Mouse (Mus musculus) limb, embryonic 10.5 days (tissue): ENCODE data around the gene Ttyh2. TPM values are rescaled to one million over a fixed set of nuclear protein-coding genes. Genes with fewer than 3 reads are reported as not detected.
A peak's percentile ranks its signal among the peaks of the same experiment; 100 is the strongest.

Experiments used
- DNase-seq: peaks from one replicate; pipeline ENCODE4 v3.0.0-alpha.2; 2017; ENCODE audit warnings: low spot score
- H3K27ac ChIP-seq: fragments of 300-500 bp; sonication (generic); 2 replicates; pipeline ENCODE4 v1.5.1; 2016; ENCODE audit warnings: mild to moderate bottlenecking
- H3K27me3 ChIP-seq: fragments of 300-500 bp; sonication (generic); 2 replicates; pipeline ENCODE4 v1.6.1; 2016; ENCODE audit warnings: low read depth, mild to moderate bottlenecking; ENCODE audit not compliant: poor library complexity, severe bottlenecking
- H3K36me3 ChIP-seq: fragments of 300-500 bp; sonication (generic); 2 replicates; pipeline ENCODE4 v1.6.1; 2016; ENCODE audit warnings: mild to moderate bottlenecking, moderate library complexity
- H3K4me1 ChIP-seq: fragments of 300-500 bp; sonication (generic); 2 replicates; pipeline ENCODE4 v1.6.1; 2016
- H3K4me3 ChIP-seq: fragments of 300-500 bp; sonication (generic); 2 replicates; pipeline ENCODE4 v1.5.1; 2016; ENCODE audit warnings: mild to moderate bottlenecking, moderate library complexity
- H3K9me3 ChIP-seq: fragments of 300-500 bp; sonication (generic); replicated peaks from 2 replicates; pipeline ENCODE4 v1.6.1; 2016; ENCODE audit warnings: mild to moderate bottlenecking
- WGBS: fragments of 180-500 bp; shearing (Covaris S2); methylation state at CpG from one replicate; pipeline ENCODE4 v1.1.7; 2016; 5-methylcytosine and 5-hydroxymethylcytosine counted together
- polyA plus RNA-seq: library from polyadenylated mRNA; unstranded; fragments of >200 nt; fragmentation: Nextera tagmentation; extraction: Ambion mirVana; gene quantifications from 2 replicates; pipeline ENCODE4 v1.2.1, GENCODE M21; 2016

The Ttyh2 gene
- polyA plus RNA-seq, 1 experiment from 2014 or later, result 9.2 TPM

DNA sequence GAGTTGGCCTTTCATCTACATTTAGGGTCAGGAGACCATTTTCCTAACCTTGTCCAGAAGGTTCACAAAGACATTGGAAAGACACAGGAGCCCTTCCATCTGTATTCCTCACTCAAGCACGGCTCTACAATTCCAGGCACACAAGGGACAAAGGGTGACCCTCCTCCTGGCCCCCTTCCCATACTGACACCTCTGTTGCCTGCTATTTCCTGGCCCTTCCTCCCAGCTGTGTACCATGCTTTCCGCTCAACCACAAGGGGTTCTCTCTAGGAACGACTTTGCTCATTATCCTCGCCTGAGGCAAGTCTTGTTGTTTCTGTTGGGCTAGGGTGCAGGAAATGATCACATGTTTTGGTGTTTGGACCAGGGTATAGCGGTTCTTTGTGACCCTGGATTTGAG, 53.1 kb downstream of the Ttyh2 start:
- WGBS, result 56% methylated on average over 5 of the region's 5 CpGs

DNA sequence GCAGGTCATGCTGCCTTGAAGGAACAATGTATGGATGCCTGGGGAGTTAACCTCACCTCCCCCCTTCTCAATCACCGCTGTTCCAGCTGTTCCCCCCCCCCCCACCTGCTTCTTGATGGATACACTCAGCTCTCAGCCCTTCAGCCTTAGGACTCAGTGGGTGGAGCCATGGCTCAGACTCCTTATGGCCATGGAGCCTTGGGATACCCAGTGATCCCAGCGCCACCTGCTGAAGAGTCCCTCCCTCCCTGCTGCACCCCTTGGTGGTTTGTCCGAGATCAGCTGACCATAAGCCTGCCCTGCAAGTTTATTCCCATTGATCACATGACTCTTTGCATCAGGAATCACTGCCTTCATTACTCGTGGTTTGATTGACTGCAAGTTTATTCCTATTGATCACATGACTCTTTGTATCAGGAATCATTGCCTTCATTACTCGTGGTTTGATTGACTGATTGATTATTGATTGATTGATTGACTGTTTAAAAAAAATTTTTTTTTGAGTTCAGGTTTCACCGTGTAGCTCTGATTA, 54.7 kb downstream of the Ttyh2 start:
- 64% methylated on average over 6 of the region's 6 CpGs for WGBS
- Histone ChIP-seq H3K4me3 (no peak overlapping the region), H3K27me3 (peaks cover 15% of the 10 kb centered on the region), H3K4me1 (peaks cover 36% of the 10 kb centered on the region), H3K27ac (no peak overlapping the region), H3K9me3 (no peaks in the 10 kb centered on the region), H3K36me3 (no peaks in the 10 kb centered on the region)
- no peak for DNase-seq

More for the DNA sequence above, 53.1 kb downstream of the Ttyh2 start:
- H3K36me3 ChIP-seq, result no peaks in the 10 kb centered on the region
- H3K27ac ChIP-seq, result no peak overlapping the region
- DNase-seq, result no peak
- no peaks in the 10 kb centered on the region for H3K9me3 ChIP-seq
- H3K4me3 ChIP-seq, result no peak overlapping the region
- H3K27me3 ChIP-seq, result peaks cover 15% of the 10 kb centered on the region
- H3K4me1 ChIP-seq, result peaks cover 42% of the 10 kb centered on the region

DNA sequence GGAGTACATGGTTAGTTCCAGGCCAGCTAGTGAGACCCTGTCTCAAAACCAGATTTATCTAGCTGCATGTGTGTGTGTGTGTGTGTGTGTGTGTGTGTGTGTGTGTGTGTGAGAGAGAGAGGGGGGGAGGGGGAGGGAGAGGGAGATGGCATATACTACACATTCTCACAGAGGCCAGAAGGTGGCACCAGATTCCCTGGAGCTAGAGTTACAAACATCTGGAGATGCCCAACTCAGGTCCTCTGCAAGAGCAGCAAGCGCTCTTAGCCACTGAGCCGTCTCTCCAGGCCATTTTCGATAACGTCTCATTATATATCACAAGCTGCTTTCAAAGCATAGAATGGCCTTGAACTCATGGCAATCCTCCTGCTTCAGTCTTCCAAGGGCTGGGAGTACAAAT, 56.5 kb downstream of the Ttyh2 start:
- no peaks in the 10 kb centered on the region for H3K9me3 ChIP-seq
- no peak overlapping the region for H3K27ac ChIP-seq
- H3K4me3 ChIP-seq, result no peak overlapping the region
- peaks cover 15% of the 10 kb centered on the region for H3K27me3 ChIP-seq
- no peaks in the 10 kb centered on the region for H3K36me3 ChIP-seq
- H3K4me1 ChIP-seq, result peaks cover 28% of the 10 kb centered on the region
- 89% methylated on average over 4 of the region's 4 CpGs for WGBS
- no peak for DNase-seq

DNA sequence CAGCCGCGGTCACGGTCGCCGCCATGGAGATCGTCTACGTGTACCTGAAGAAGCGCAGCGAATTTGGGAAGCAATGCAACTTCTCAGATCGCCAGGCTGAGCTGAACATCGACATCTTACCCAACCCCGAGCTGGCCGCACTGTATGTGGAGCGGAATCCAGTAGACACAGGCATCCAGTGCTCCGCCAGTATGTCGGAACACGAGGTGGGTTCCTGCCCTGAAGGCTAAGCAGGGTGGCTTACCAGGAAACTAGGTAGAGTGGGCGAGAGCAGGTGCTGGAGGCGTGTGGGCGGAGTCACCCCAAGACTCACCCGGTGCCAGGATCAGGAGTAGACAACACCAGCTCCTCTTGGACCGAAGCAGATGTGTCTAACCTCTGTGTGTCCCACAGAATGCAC, 57.7 kb downstream of the Ttyh2 start:
- H3K27ac ChIP-seq, result no peak overlapping the region
- H3K27me3 ChIP-seq, result peaks cover 8% of the 10 kb centered on the region
- no peaks in the 10 kb centered on the region for H3K9me3 ChIP-seq
- 76% methylated on average over 22 of the region's 22 CpGs for WGBS
- peaks cover 23% of the 10 kb centered on the region for H3K4me1 ChIP-seq
- no peaks in the 10 kb centered on the region for H3K36me3 ChIP-seq
- no peak overlapping the region for H3K4me3 ChIP-seq
- no peak for DNase-seq

DNA sequence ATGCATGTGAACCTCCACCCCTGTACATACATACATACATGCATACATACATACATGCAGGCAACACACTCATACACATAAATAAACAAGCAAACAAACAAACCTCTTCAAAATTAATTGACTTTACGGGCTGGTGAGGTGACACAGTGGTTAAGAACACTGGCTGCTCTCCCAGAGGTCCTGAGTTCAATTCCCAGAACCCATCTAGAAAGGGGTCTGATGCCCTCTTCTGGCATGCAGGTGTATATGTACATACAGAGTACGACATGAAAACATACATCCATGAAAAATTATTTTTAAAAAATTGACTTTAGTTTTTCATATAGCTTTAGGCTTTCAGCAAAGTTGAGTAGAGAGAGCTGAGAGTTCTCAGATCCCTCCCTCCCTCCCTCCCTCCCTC, 60.9 kb downstream of the Ttyh2 start:
- no peak for DNase-seq
- H3K27ac ChIP-seq, result no peak overlapping the region
- H3K9me3 ChIP-seq, result no peaks in the 10 kb centered on the region
- 90% methylated on average over 2 of the region's 2 CpGs for WGBS
- H3K4me3 ChIP-seq, result no peak overlapping the region
- H3K27me3 ChIP-seq, result 0 out of 2 replicates have a peak, but pooled peaks cover 2% of the 10 kb centered on the region
- peaks cover 16% of the 10 kb centered on the region for H3K4me1 ChIP-seq
- H3K36me3 ChIP-seq, result no peaks in the 10 kb centered on the region

DNA sequence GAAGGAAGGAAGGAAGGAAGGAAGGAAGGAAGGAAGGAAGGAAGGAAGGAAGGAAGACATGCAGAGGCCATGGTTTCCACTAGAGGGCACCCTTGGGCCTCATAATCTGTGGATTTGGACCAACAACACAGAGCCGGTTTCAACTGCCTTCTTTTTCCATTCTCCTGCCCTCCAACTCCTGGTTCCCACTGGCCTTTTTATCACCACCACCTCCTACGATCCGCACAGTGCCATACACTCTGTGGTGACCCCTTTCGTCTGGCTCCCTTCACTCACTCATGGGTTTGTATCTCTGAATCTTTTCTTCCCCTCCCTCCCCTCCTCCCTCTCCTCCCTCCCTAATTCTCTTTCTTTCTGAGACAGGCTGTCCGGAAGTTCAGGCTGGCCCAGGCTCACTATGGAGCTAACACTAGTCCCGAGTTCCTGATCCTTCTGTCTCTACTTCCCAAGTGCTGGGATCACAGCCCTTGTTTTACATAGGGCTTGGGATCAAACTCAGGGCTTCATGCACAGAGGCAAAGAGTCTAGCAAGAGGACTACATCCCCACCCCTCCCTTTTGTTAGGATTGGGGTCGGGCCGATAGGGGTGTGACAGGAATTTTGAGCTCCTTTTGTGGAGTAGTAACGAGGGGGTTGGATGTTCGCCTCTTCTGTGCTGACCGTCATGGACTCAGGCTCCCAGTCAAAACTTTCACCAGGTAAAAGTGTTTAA, 61.8 kb downstream of the Ttyh2 start:
- Histone ChIP-seq H3K27ac (peak overlapping the region; percentile 72), H3K4me3 (no peak overlapping the region)

DNA sequence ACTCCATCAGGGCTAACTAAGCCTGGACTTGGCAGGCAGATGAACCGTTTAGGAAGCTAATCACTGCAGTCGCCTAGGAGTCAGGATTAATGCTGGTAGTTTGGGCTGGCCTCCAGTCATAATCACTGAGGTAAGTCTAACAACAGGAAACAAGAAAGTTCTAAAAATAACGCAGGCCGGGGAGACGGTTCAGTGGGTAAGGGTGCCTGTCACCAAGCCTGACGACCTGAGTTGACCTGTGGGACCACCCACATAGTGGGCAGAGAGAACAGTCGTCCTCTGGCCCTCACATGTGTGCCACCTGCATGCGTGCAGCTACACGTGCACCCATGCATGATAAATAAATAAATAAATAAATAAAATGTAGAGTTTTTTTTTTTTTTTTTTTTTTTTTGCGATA, 65.4 kb downstream of the Ttyh2 start:
- H3K27ac ChIP-seq, result no peak overlapping the region
- DNase-seq, result no peak
- WGBS, result 48% methylated on average over 10 of the region's 10 CpGs

More for the DNA sequence above, 61.8 kb downstream of the Ttyh2 start:
- peak; percentile 60 for DNase-seq
- Histone ChIP-seq H3K27me3 (0 out of 2 replicates have a peak, but pooled peaks cover 5% of the 10 kb centered on the region), H3K9me3 (no peaks in the 10 kb centered on the region), H3K36me3 (no peaks in the 10 kb centered on the region), H3K4me1 (peaks cover 22% of the 10 kb centered on the region)
- WGBS, result 45% methylated on average over 11 of the region's 11 CpGs

DNA sequence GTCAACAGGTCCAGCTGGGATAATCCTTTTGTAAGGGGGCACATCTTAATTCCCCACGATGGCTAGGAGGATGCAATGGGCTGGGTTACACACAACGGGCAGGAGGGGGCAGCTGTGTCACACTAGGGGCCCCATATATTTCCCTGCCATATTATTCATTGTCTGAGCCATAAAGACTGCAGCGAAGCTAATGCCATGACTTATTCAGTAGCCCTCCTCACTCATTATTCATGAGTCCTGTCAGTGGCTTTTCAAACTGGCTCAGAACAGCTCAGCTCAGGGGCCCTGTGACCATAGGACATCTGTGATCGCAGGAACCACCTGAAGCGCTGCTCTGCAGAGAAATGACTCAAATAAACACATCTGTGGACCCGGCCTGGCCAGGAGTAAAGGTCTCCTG, 66.2 kb downstream of the Ttyh2 start:
- Histone ChIP-seq H3K36me3 (no peaks in the 10 kb centered on the region), H3K4me3 (no peak overlapping the region), H3K27ac (no peak overlapping the region), H3K9me3 (no peaks in the 10 kb centered on the region), H3K4me1 (peaks cover 27% of the 10 kb centered on the region), H3K27me3 (peaks cover 27% of the 10 kb centered on the region)
- DNase-seq, result no peak
- 64% methylated on average over 6 of the region's 6 CpGs for WGBS

More for the DNA sequence above, 65.4 kb downstream of the Ttyh2 start:
- Histone ChIP-seq H3K27me3 (peaks cover 22% of the 10 kb centered on the region), H3K9me3 (no peaks in the 10 kb centered on the region), H3K36me3 (no peaks in the 10 kb centered on the region), H3K4me1 (peaks cover 27% of the 10 kb centered on the region), H3K4me3 (no peak overlapping the region)

DNA sequence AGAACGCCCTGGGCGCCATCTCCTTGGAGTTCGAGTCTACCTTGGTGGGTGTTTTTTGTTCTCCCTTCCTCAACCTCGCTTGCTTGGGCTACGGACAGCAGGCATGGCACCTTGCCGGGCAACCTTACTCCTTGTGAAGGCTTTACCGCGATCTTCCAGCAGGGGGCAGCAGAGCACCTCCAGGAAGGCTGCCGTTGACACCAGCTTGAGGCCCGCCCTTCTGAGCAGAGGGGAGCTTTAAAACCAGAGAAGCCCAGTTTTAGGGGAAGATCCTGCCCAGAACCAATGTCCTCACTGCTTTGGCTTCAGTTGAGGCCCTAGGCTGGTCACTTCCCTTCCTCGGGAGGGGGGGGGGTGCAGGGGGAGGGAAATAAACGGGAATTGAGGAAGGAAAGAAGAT, 69.9 kb downstream of the Ttyh2 start:
- H3K27ac ChIP-seq, result no peak overlapping the region
- DNase-seq, result peak; percentile 98
- H3K36me3 ChIP-seq, result no peaks in the 10 kb centered on the region
- no peak overlapping the region for H3K4me3 ChIP-seq
- peaks cover 27% of the 10 kb centered on the region for H3K27me3 ChIP-seq
- H3K4me1 ChIP-seq, result peaks cover 20% of the 10 kb centered on the region
- no peaks in the 10 kb centered on the region for H3K9me3 ChIP-seq
- 5% methylated on average over 12 of the region's 12 CpGs for WGBS

DNA sequence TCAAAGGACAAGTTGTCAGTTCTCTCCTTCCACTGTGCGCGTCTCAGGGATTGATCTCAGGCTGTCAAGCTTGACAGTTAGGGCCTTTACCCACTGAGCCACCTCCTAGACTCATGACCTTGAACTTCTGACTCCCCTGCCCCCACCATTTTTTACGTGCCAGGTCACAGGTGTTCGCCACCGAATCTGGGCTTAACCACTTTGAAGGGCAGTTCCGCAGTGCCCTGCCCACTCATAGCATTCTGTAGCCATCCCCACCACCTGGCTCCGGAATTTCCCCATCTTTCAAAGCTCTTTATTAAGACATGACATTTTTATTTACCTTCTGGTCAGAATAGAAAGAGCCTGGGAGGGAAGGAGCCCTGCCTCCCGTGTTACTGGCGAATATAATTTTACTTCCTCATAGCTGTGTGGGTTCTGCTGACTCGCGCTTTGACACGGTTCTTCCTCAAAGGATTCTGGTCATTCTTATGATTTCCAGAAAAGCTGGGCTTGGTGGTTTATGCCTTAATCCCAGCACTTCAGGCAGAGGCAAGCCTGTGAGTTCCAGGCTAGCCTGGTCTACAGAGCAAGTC, 72.4 kb downstream of the Ttyh2 start:
- DNase-seq, result no peak
- H3K4me1 ChIP-seq, result peaks cover 13% of the 10 kb centered on the region; the same call in 1 of the 2 replicates
- H3K27me3 ChIP-seq, result peaks cover 22% of the 10 kb centered on the region
- H3K27ac ChIP-seq, result no peak overlapping the region
- no peak overlapping the region for H3K4me3 ChIP-seq
- WGBS, result 78% methylated on average over 12 of the region's 12 CpGs
- H3K36me3 ChIP-seq, result no peaks in the 10 kb centered on the region
- no peaks in the 10 kb centered on the region for H3K9me3 ChIP-seq

DNA sequence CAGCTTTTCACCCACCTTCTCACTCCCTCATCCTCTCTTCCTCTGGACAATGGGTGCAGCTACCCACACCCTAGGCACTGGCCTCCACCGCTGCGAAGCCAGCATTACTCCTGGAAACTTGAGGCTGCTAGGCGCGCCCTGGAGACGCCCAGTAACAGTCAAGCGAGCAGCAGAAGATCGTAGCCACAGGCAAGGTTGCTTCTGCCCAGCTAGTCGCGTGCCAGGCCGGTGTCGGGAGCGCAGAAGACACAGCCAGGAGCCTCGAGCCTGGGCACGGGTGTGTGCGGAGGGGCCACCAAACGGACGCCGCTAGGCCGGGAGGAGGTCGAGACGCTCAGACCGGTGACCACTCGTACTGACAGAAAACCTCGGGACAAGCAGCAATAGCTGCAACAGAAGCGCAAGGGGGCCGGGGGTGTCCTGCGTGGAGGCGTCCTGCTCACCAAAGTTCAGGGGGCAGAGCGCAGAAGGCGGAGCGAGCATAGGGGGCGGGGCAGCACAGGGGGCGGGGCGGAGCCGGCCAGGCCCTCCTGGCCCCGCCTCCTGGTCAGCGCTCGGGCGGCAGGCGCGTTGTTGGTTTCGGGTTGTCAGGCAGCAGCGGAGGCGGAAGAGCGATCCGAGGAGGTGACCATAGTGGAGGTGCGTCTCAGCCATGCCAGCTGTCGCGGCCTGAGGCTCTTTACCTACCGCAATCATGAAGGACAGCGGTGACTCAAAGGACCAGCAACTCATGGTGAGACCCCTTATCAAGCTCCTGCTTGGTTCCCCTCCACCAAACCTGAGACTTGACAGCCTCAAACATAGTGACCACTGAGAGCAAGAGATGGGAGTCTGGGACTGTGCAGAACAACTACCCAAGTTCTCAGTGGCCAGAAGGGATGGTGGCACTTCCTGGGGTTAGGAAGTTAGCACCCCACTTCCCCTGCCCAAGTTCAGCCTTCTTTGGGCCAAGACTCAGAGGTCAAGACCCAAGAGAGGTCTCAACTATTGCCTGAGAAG, 89.9 kb downstream of the Ttyh2 start, which contains the start of gene Kif19a:
TSS of gene Kif19a (plus strand) at position 569 of the 999 bp plus-strand sequence.
- peaks cover 73% of the 10 kb centered on the region for H3K27me3 ChIP-seq

DNA sequence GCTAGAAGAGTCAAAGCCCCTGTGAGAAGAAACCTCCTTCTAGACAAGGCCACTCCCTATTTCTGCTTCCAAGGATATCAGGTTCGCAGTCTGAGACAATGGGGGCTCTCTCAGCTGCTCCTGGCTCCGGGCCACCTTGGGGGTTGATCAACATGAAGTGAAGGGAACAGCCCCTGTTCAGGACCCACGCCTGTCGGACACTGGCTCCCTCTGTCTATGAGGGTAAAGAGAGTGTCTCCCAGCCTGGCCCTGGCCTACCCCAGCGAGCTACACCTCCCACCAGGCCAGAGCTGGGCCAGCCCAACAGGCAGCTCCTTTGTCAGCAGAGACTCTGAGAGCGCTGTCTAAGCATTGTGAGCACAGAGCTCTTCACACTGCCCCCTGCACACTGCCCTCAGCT, 94.7 kb downstream of the Ttyh2 start:
- Histone ChIP-seq H3K27me3 (peaks cover 43% of the 10 kb centered on the region), H3K9me3 (no peaks in the 10 kb centered on the region), H3K36me3 (no peaks in the 10 kb centered on the region), H3K27ac (0 out of 2 replicates have a peak overlapping the region, but pooled peaks have one; percentile 34), H3K4me3 (no peak overlapping the region), H3K4me1 (peaks cover 8% of the 10 kb centered on the region)
- WGBS, result 71% methylated on average over 6 of the region's 6 CpGs
- DNase-seq, result no peak

More for the DNA sequence above, 89.9 kb downstream of the Ttyh2 start, which contains the start of gene Kif19a:
- H3K36me3 ChIP-seq, result no peaks in the 10 kb centered on the region
- peak; percentile 81 for DNase-seq
- peaks cover 15% of the 10 kb centered on the region for H3K4me1 ChIP-seq
- peak within 1 kb of the TSS; percentile 16; the same call in 1 of the 2 replicates for H3K27ac ChIP-seq
- 3% methylated on average over 51 of the region's 51 CpGs for WGBS
- H3K9me3 ChIP-seq, result no peaks in the 10 kb centered on the region
- H3K4me3 ChIP-seq, result peak within 1 kb of the TSS; percentile 58
